Mouse (Mus musculus): ENCODE data around the gene Rapsn.

Gene Rapsn

GRCm38 (mm10) chr2:91080784-91081513, 45.5 kb downstream of the Rapsn start:
- DNase-seq (ENCODE audit: low read depth): no peak

DNA sequence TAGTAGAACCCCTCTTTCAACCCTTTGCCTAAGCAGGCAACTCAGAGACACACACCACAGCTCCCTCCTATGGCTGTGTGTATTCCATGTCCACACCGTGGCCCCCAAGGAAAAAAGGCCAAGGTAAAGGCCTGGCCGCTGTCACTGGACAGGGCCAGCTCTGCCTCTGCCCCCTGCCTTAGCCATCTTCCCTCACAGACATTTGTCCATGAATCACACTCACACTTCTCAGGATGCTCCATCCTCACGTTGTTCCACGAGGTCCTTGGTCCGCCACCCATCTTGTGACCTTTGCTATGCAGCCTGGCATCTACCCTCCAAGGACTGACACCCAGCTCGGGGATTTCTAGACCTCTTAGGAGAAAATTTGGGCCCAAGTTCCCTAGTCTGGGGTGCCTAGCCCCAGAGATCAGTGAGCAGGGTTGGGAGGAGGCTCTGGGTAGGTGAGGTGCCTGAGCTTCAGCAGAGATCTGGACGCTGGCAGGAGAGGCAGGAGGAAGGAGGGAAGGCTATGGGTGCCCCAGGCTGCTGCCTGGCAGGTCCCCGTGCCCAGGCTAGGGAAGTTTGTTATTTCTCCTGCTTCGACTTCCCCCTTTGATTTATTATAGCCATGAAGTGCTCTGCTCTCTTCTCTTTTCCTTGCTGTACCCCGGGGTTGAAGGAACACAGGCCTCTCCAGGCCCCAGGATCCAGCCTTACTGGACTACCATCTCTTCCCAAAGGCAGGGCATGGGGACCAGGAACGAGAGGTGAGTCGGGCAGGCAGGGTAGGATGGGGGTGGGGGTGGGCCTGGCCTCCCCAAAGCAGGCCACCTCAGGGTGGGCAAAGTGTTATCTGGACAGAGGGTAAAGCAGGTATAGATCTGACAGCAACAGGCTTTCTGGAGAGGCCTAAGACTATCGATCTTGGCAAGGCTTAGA, 46.6 kb downstream of the Rapsn start, which contains the start of gene Spi1:
Spi1 (plus strand) TSS at position 616 of the 921 bp plus-strand sequence.
- no peak for DNase-seq (ENCODE audit: low read depth)

GRCm38 (mm10) chr2:91082844-91083243, 47.4 kb downstream of the Rapsn start:
- DNase-seq (ENCODE audit: low read depth): no peak

DNA sequence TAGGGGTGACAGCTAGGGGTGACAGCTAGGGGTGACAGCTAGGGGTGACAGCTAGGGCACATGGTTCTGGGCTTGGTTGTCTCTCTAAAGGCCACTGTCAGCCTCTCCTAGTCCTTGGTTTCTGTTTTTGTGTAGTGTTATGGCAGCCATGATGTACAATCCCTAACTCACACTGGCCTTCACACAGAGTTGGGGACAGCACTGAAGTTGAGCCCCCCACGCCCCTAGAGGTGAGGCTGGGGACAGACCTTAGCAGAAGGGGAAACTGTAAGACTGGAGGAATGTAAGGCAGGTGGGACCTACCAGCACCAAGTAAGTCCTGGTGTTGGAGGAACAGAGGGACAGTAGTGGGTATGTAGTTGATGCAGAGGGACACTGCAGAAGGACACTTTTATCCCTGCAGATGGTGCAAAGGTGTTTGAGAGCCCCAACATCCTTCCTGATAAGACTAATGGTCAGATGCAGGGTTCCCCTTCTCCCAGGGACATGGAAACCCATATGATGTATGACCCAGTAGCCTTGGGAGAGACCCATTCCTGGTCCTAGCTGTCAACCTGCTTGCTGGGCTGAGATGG, 48.0 kb downstream of the Rapsn start:
- no peak for DNase-seq (ENCODE audit: low read depth)

- no peak for DNase-seq (ENCODE audit: low read depth)
These were observed 48.9 kb downstream of the Rapsn start for GRCm38 (mm10) chr2:91084179-91084820.

- no peak for DNase-seq (ENCODE audit: low read depth)
These were observed 50.3 kb downstream of the Rapsn start for GRCm38 (mm10) chr2:91085494-91086391.

DNA sequence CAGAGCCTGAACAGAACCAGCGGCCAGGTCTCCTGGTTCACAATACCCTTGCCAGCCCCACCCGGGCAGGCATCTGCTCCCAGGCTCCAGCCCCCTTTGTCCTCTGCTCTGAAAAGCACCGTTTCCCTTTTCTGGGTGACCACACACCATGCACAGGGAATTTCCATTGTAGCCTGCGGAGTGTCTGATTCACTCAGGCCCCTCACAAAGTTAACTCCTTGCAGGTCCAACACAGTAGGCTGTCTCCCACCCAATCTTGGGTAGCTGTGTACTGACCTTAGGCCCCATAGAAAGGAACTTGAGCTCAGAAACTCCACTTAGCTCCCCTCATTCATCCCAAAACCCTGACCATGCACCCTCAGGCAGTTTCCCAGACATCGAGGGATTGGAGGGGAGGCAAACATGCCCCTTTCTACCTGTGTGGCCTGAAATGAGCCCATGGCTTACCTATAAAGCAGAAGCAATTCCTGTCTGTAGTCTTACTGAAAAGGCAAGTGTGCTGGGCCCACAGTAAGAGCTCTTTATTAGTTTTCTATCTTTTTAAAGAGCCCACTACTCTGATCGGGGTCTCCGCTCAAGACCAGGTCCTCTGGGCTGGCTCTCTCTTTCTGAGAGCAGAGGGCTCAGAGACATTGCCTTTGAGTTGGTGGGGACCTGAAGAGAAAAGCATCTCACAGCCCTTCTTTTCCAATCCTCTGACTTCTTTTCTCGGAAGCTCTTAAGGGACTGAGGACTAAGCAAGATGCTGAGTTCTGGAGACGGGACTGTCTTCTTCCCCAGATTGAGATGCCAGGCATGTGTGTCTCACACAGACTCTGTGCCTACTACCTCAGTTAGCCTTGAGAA, 51.2 kb downstream of the Rapsn start:
- no peak for DNase-seq (ENCODE audit: low read depth)

DNA sequence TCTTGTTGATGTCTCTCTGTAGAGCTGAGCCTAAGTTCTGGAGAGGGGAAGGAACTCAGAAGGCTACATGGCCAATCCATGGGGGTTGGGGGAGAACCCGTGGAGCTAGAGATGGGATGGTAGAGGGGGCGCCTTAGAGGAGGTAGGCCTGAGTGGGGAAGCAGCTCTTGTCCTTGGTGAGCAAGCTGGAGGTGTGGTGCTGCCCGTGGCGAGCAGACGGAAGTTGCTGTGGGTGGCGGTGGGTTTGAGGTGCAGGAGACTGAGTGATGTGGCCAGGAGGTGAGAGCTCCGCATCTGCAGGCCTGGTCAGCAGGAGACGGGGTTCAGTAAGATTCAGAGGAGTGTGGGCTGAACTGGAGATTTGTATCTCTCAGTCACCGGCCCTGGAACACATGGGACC, 52.0 kb downstream of the Rapsn start:
- no peak for DNase-seq (ENCODE audit: low read depth)

DNA sequence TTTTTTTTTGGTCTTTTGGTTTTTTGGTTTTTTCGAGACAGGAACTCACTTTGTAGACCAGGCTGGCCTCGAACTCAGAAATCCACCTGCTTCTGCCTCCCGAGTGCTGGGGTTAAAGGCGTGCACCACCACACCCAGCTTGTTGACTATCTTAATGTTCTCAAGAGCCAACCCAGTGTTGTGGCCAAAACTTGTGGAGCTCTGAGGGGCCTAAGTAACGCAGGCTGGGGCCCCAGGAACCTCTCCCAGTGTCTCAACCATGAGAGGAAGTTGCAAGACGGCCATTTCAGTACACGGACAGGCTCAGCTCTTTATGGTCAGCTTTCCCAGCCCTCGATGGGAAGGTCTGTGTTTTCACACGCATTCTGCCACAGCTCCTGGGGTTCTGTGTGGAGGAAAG, 53.6 kb downstream of the Rapsn start:
- DNase-seq (ENCODE audit: low read depth): no peak

DNA sequence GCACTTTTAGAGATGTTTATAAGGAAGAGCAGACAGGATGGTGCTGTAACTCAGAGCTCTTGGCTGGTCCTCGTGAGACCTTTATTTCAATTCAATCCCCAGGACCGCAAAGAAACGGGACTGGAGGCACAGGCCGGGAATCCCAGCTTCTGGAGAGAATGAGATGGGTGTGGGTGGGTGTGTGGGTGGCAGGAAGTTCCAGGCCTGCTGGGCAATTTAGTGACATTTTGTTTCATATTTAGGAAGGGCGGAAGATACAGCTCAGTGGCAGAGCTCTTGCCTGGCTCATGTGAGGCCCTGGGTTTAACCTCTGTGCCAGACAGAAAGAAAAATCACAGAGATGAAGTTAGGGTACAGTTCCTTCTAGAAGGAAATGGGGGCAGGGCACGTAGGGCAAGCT, 54.8 kb downstream of the Rapsn start:
- DNase-seq (ENCODE audit: low read depth): no peak

DNA sequence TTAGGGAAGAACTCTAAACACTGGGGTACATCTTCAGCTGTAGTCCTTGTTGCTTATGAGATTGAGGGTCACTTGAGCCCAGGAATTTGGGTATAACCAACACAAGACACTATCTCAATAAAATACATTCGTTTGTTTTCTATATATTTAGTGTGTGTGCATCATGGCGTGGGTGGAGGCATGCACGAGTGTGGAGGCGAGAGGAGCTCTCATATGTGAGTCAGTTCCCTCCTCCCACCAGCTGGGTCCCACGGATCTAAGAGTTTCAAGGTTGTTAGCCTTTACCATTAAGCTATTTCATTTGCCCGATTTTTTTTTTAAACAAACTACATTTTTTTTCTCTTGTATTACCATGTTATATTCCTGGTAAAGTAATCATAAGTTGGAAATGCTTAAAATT, 55.4 kb downstream of the Rapsn start:
- no peak for DNase-seq (ENCODE audit: low read depth)

Measured in fibroblast of lung, adult 2 months (primary cell).